Mouse (Mus musculus) MEL (cell line): Measurements from ENCODE around the gene Tnfsfm13. TPM values are rescaled to one million over a fixed set of nuclear protein-coding genes. Genes with fewer than 3 reads are reported as not detected.

Experiments used
- DNase-seq: peaks from one replicate; pipeline ENCODE4 v3.0.0; 2011; ENCODE audit warnings: low read depth, low spot score
- H3K27ac ChIP-seq: 2 replicates; pipeline ENCODE4 v1.5.1; 2012; ENCODE audit warnings: low read depth, mild to moderate bottlenecking, control low read depth, low read length, moderate library complexity; ENCODE audit not compliant: control insufficient read depth
- H3K27me3 ChIP-seq, 2 experiments: fragments of 150-350 bp in 1 of 2; sonication (generic) in 1 of 2; 2 replicates each; pipeline ENCODE4 v1.6.1; 2012; ENCODE audit warnings: low read length in 2 of 2, mild to moderate bottlenecking in 2 of 2, improper control_type of control experiment in 1 of 2, moderate library complexity in 1 of 2; ENCODE audit not compliant: insufficient read depth in 2 of 2, control insufficient read depth in 1 of 2
- H3K36me3 ChIP-seq, 2 experiments: 2 replicates each; pipeline ENCODE4 v1.6.1; 2012 to 2014; ENCODE audit warnings: low read length in 2 of 2, improper control_type of control experiment in 1 of 2, inconsistent platforms in 1 of 2, mild to moderate bottlenecking in 1 of 2; ENCODE audit not compliant: insufficient read depth in 2 of 2, control insufficient read depth in 1 of 2
- H3K4me1 ChIP-seq, 2 experiments: fragments of 150-350 bp in 1 of 2; sonication (generic) in 1 of 2; 2 replicates each; pipeline ENCODE4 v1.6.1; 2012; ENCODE audit warnings: low read length in 2 of 2, improper control_type of control experiment in 1 of 2, mild to moderate bottlenecking in 1 of 2; ENCODE audit not compliant: insufficient read depth in 2 of 2, control insufficient read depth in 1 of 2
- H3K4me3 ChIP-seq, 2 experiments: fragments of 150-350 bp in 1 of 2; sonication (generic) in 1 of 2; 2 replicates each; pipeline ENCODE4 v1.5.1; 2012; ENCODE audit warnings: low read depth in 2 of 2, low read length in 2 of 2, mild to moderate bottlenecking in 2 of 2, moderate library complexity in 2 of 2, control low read depth in 1 of 2, improper control_type of control experiment in 1 of 2; ENCODE audit not compliant: control insufficient read depth in 1 of 2, insufficient read depth in 1 of 2
- H3K79me2 ChIP-seq: 2 replicates; pipeline ENCODE4 v1.6.1; 2012; ENCODE audit warnings: mild to moderate bottlenecking, low read length, moderate library complexity; ENCODE audit not compliant: control insufficient read depth, poor library complexity, insufficient read depth
- H3K9ac ChIP-seq: 2 replicates; pipeline ENCODE4 v1.6.1; 2012; ENCODE audit warnings: low read depth, mild to moderate bottlenecking, control low read depth, low read length, moderate library complexity; ENCODE audit not compliant: control insufficient read depth, poor library complexity, severe bottlenecking
- H3K9me3 ChIP-seq: fragments of 150-350 bp; sonication (generic); replicated peaks from 2 replicates; pipeline ENCODE4 v1.6.1; 2012; ENCODE audit warnings: mild to moderate bottlenecking, low read length, improper control_type of control experiment, moderate library complexity; ENCODE audit not compliant: insufficient read depth
- BHLHE40 ChIP-seq: IDR thresholded peaks from 2 replicates; pipeline ENCODE4 v1.6.1; 2012; ENCODE audit warnings: low read depth, mild to moderate bottlenecking, inconsistent platforms, low read length, improper control_type of control experiment, borderline replicate concordance
- CHD1 ChIP-seq: IDR thresholded peaks from 2 replicates; pipeline ENCODE4 v1.6.1; 2012; ENCODE audit warnings: low read depth, mild to moderate bottlenecking, inconsistent platforms, low read length, improper control_type of control experiment
- CHD2 ChIP-seq: IDR thresholded peaks from 2 replicates; pipeline ENCODE4 v1.6.1; 2011; ENCODE audit warnings: low read length, improper control_type of control experiment
- ELF1 ChIP-seq: IDR thresholded peaks from 2 replicates; pipeline ENCODE4 v1.6.1; 2014; ENCODE audit warnings: low read depth, mild to moderate bottlenecking, inconsistent platforms, low read length, improper control_type of control experiment, moderate library complexity
- EP300 ChIP-seq, 2 experiments: IDR thresholded peaks; 2 replicates each; pipeline ENCODE4 v1.6.1; 2011; ENCODE audit warnings: improper control_type of control experiment in 2 of 2, low read length in 2 of 2, low read depth in 1 of 2, mild to moderate bottlenecking in 1 of 2
- HCFC1 ChIP-seq: IDR thresholded peaks from 2 replicates; pipeline ENCODE4 v1.6.1; 2012; ENCODE audit warnings: low read depth, mild to moderate bottlenecking, inconsistent platforms, low read length, improper control_type of control experiment, moderate library complexity
- JUND ChIP-seq: IDR thresholded peaks from 2 replicates; pipeline ENCODE4 v1.6.1; 2011; ENCODE audit warnings: low read depth, mild to moderate bottlenecking, improper control_type of control experiment, low read length
- KAT2A ChIP-seq: conservative IDR thresholded peaks from 2 replicates; pipeline ENCODE4 v1.6.1; 2012; ENCODE audit warnings: low read depth, low read length, improper control_type of control experiment, inconsistent platforms
- MAZ ChIP-seq: IDR thresholded peaks from 2 replicates; pipeline ENCODE4 v1.6.1; 2012; ENCODE audit warnings: low read depth, mild to moderate bottlenecking, inconsistent platforms, low read length, improper control_type of control experiment
- MYB ChIP-seq: IDR thresholded peaks from 2 replicates; pipeline ENCODE4 v1.6.1; 2011; ENCODE audit warnings: mild to moderate bottlenecking, low read depth, low read length, improper control_type of control experiment
- NELFE ChIP-seq: IDR thresholded peaks from 2 replicates; pipeline ENCODE4 v1.6.1; 2011; ENCODE audit warnings: low read depth, low read length, improper control_type of control experiment
- NRF1 ChIP-seq: IDR thresholded peaks from 2 replicates; pipeline ENCODE4 v1.6.1; 2014; ENCODE audit warnings: low read depth, mild to moderate bottlenecking, inconsistent platforms, low read length, improper control_type of control experiment, moderate library complexity; ENCODE audit not compliant: poor library complexity, insufficient read depth, severe bottlenecking
- POLR2AphosphoS5 ChIP-seq: IDR thresholded peaks from 2 replicates; pipeline ENCODE4 v1.6.1; 2012; ENCODE audit warnings: low read depth, borderline replicate concordance, mild to moderate bottlenecking, inconsistent platforms, low read length, moderate library complexity, mixed read lengths
- RCOR1 ChIP-seq: IDR thresholded peaks from 2 replicates; pipeline ENCODE4 v1.6.1; 2012; ENCODE audit warnings: low read depth, mild to moderate bottlenecking, inconsistent platforms, low read length, improper control_type of control experiment
- TAL1 ChIP-seq: IDR thresholded peaks from 2 replicates; pipeline ENCODE4 v1.6.1; 2012; ENCODE audit warnings: mild to moderate bottlenecking, inconsistent platforms, low read length, moderate library complexity, mixed read lengths
- TCF12 ChIP-seq: IDR thresholded peaks from 2 replicates; pipeline ENCODE4 v1.6.1; 2014; ENCODE audit warnings: low read depth, mild to moderate bottlenecking, inconsistent platforms, low read length, improper control_type of control experiment, moderate library complexity
- USF1 ChIP-seq: IDR thresholded peaks from 2 replicates; pipeline ENCODE4 v1.6.1; 2014; ENCODE audit warnings: low read depth, mild to moderate bottlenecking, inconsistent platforms, low read length, improper control_type of control experiment, moderate library complexity
- USF2 ChIP-seq, 2 experiments: IDR thresholded peaks; 2 replicates each; pipeline ENCODE4 v1.6.1; 2011 to 2012; ENCODE audit warnings: improper control_type of control experiment in 2 of 2, low read length in 2 of 2, borderline replicate concordance in 1 of 2, inconsistent platforms in 1 of 2, low read depth in 1 of 2, mild to moderate bottlenecking in 1 of 2; ENCODE audit not compliant: insufficient read depth in 1 of 2
- ZKSCAN1 ChIP-seq: IDR thresholded peaks from 2 replicates; pipeline ENCODE4 v1.6.1; 2012; ENCODE audit warnings: low read depth, mild to moderate bottlenecking, inconsistent platforms, low read length, improper control_type of control experiment, moderate library complexity
- polyA plus RNA-seq, 2 experiments: library from polyadenylated mRNA; stranded (reverse) in 1 of 2; unstranded in 1 of 2; fragments of >175 nt in 1 of 2; fragments of >200 nt in 1 of 2; gene quantifications; 2 replicates each; pipeline versions ENCODE4 v1.2.1 to v1.2.4; 2012; ENCODE audit warnings: low replicate concordance in 2 of 2, low read depth in 1 of 2; ENCODE audit not compliant: insufficient read length in 2 of 2, insufficient read depth in 1 of 2, missing spikeins in 1 of 2
- total RNA-seq: library from RNA; depleted of rRNA; stranded (reverse); fragments of 300-350 nt; gene quantifications from 2 replicates; pipeline ENCODE4 v1.2.3, GENCODE M21; 2012

Tnfsfm13 gene
- total and polyA plus RNA-seq, 3 experiments = not detected

GRCm38 (mm10) chr11:69709554-69710446 is 13.9 kb upstream of the Tnfsfm13 start:
- Histone ChIP-seq H3K9me3 (no peaks in the 10 kb centered on the region), H3K4me1 (no peaks in the 10 kb centered on the region), H3K27me3 (peaks cover 0 to 2% of the 10 kb centered on the region in 2 experiments; a peak in 1 of 4 replicates), H3K36me3 (no peaks in the 10 kb centered on the region), H3K79me2 (no peaks in the 10 kb centered on the region), H3K4me3 (no peak overlapping the region), H3K9ac (no peak overlapping the region), H3K27ac (no peak overlapping the region)
- TF ChIP-seq JUND (no peak), MAZ (no peak), RCOR1 (no peak), HCFC1 (no peak), TAL1 (no peak), BHLHE40 (no peak), ZKSCAN1 (no peak), MYB (no peak), CHD2 (no peak), TCF12 (no peak), CHD1 (no peak), USF1 (no peak), NELFE (no peak), USF2 (IDR thresholded peaks at IDR 0.05; ENCODE audit: borderline replicate concordance in 1 of 2, insufficient read depth in 1 of 2, low read depth in 1 of 2, low read length in 2 of 2) (no peak), POLR2AphosphoS5 (no peak), EP300 (IDR thresholded peaks at IDR 0.05; ENCODE audit: low read depth in 1 of 2, low read length in 2 of 2) (no peak), KAT2A (no peak), NRF1 (no peak), ELF1 (no peak)
- DNase-seq = no peak
